Mouse (Mus musculus) liver, embryonic 11.5 days (tissue): Measurements from ENCODE around the gene Nip7. TPM values are rescaled to one million over a fixed set of nuclear protein-coding genes. Genes with fewer than 3 reads are reported as not detected.

Source experiments
- ATAC-seq: fragments of 200-750 bp; cut with Nextera tagmentation; replicated peaks from 2 replicates; pipeline ENCODE4 v1.8.0; 2017; ENCODE audit warnings: moderate number of reproducible peaks, mild to moderate bottlenecking, moderate TSS enrichment, moderate library complexity; ENCODE audit not compliant: low FRiP score
- DNase-seq: peaks from one replicate; pipeline ENCODE4 v3.0.0-alpha.2; 2017; ENCODE audit warnings: low spot score
- H3K27ac ChIP-seq: fragments of 300-500 bp; sonication (generic); 2 replicates; pipeline ENCODE4 v1.5.1; 2014; ENCODE audit warnings: mild to moderate bottlenecking, low read depth, low read length, control low read depth
- H3K27me3 ChIP-seq: fragments of 300-500 bp; sonication (generic); replicated peaks from 2 replicates; pipeline ENCODE4 v1.6.1; 2014; ENCODE audit warnings: low read length, mixed read lengths; ENCODE audit not compliant: control insufficient read depth, insufficient read depth
- H3K36me3 ChIP-seq: fragments of 300-500 bp; sonication (generic); 2 replicates; pipeline ENCODE4 v1.6.1; 2014; ENCODE audit warnings: mild to moderate bottlenecking, low read length, moderate library complexity, mixed read lengths; ENCODE audit not compliant: control insufficient read depth, insufficient read depth
- H3K4me1 ChIP-seq: fragments of 300-500 bp; sonication (generic); replicated peaks from 2 replicates; pipeline ENCODE4 v1.6.1; 2014; ENCODE audit warnings: low read length, mixed read lengths; ENCODE audit not compliant: control insufficient read depth, insufficient read depth
- H3K4me2 ChIP-seq: fragments of 300-500 bp; sonication (generic); 2 replicates; pipeline ENCODE4 v1.6.1; 2014; ENCODE audit warnings: mild to moderate bottlenecking, control low read depth, moderate library complexity
- H3K4me3 ChIP-seq: fragments of 300-500 bp; sonication (generic); 2 replicates; pipeline ENCODE4 v1.5.1; 2014; ENCODE audit warnings: low read depth, low read length, control low read depth
- H3K9ac ChIP-seq: fragments of 300-500 bp; sonication (generic); 2 replicates; pipeline ENCODE4 v1.6.1; 2014; ENCODE audit warnings: low read depth, low read length, control low read depth
- H3K9me3 ChIP-seq: fragments of 300-500 bp; sonication (generic); 2 replicates; pipeline ENCODE4 v1.6.1; 2016; ENCODE audit warnings: low read length, inconsistent platforms, mixed read lengths; ENCODE audit not compliant: control insufficient read depth
- WGBS: fragments of 180-500 bp; shearing (Covaris S2); extraction: QIAGEN DNeasy Blood & Tissue Kit; methylation state at CpG from one replicate; pipeline ENCODE4 v1.1.7; 2014; 5-methylcytosine and 5-hydroxymethylcytosine counted together
- polyA plus RNA-seq: library from polyadenylated mRNA; unstranded; fragments of >200 nt; fragmentation: Nextera tagmentation; extraction: Ambion mirVana; gene quantifications from 2 replicates; pipeline ENCODE4 v1.2.1, GENCODE M21; 2014

The Nip7 gene
- 131 and 132 TPM in 2 replicates for polyA plus RNA-seq

DNA sequence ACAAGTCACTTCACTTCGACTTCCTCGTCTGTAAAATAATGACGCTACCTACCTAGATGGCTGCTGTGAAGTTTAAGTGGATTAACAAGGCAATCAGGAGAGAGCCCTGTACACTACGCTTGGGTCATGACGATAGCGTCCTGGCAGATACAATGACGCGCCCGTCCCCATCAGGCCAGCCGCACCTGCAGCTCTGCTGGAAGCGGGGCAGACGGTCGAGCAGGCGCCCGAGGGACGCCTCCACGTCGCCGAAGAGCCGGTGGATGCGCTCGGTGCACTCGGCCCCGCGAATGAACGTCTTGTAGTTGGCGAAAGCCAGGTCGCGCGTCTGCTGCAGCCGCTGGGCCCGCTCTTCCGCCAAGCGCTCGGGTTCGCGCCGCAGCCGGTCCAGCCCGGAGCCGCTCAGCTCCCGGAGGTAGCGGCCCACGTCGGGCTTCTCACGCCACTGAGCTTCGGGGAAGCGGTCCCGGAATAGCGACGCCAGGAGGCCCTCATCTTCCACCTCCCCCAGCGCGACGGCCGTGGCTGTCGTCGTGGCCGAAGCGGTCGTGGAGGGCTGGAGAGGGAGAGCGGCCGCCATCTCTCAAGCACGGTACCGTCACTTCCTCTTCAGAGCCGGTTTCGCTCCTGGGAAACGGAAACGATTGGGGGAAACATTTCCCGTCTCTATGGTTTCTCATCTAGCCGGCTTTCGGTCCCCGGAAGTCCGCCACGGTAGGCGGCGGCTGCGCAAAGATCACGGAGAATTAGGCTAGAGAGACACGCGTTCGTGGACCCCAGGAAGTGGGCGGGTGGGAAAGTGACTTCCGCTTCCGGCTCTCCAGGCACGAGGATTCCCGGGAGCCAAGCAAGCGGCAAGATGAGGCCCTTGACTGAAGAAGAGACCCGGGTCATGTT, at the start of gene Nip7, which contains the start of gene Cog8:
Gene Nip7, plus strand, starts transcription at position 802 of the 897 bp plus-strand sequence.
Gene Cog8, minus strand, starts transcription at position 614 of the 897 bp plus-strand sequence.
- Histone ChIP-seq H3K4me3 (peak within 1 kb of the TSS; percentile 98), H3K4me2 (peak within 1 kb of the TSS; percentile 92), H3K27me3 (no peaks in the 10 kb centered on the region), H3K4me1 (peaks cover 11% of the 10 kb centered on the region), H3K36me3 (peaks cover 38% of the 10 kb centered on the region), H3K9ac (peak within 1 kb of the TSS; percentile 93), H3K9me3 (no peaks in the 10 kb centered on the region), H3K27ac (peak within 1 kb of the TSS; percentile 69)
- peak; percentile 91 for ATAC-seq
- WGBS = under 1% methylated on average over 88 of the region's 88 CpGs
- peak; percentile 93 for DNase-seq

DNA sequence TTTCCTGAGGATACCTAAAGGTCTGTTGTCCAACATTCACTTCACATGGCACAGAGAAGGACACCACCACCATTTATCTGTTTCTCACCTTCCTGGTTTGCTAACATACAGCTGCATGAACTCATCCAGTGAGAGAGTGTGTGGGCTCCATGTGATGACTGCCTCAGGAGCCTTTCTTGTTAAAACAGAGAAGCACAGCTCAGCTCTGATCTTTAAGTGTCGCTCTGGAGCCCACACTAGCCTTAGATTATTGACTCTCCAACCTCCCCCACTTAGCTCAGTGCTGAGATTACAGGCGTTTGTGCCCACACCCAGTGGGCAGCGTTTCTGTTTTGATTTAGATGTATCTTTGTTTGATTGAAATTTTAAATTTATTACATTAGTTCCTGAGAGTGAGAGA, 48.9 kb upstream of the Nip7 start:
- no peak overlapping the region for H3K9ac ChIP-seq
- H3K4me1 ChIP-seq = no peaks in the 10 kb centered on the region
- DNase-seq = no peak
- no peaks in the 10 kb centered on the region; the same call in 1 of the 2 replicates for H3K36me3 ChIP-seq
- H3K4me2 ChIP-seq = no peak overlapping the region
- no peak overlapping the region for H3K4me3 ChIP-seq
- ATAC-seq = no peak
- WGBS = 82% methylated on average over 3 of the region's 3 CpGs
- H3K27me3 ChIP-seq = no peaks in the 10 kb centered on the region
- no peak overlapping the region for H3K27ac ChIP-seq
- no peaks in the 10 kb centered on the region for H3K9me3 ChIP-seq

DNA sequence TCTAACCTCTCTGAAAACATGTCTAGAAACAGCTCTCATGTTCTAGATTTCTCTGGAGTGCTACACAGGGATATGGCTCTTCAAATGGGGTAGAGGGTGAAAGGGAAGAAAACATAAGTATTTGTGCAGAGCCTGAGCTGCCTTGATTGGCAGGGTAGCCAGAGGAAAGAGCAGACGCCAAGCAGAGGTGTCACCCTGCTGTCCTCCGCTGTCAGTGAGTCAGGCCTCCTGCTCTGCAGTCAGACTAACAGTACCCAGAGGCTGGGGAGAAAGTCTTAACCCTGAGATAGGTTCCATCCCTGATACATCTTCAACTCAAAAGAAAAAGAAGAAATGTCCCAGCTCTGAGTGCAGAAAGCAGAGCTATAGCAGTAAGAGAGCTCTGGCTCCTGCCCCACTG, 44.0 kb upstream of the Nip7 start:
- no peaks in the 10 kb centered on the region for H3K9me3 ChIP-seq
- no peaks in the 10 kb centered on the region for H3K36me3 ChIP-seq
- H3K4me3 ChIP-seq = no peak overlapping the region
- H3K27me3 ChIP-seq = no peaks in the 10 kb centered on the region
- 77% methylated on average over 2 of the region's 2 CpGs for WGBS
- DNase-seq = no peak
- H3K4me1 ChIP-seq = no peaks in the 10 kb centered on the region
- ATAC-seq = no peak
- H3K27ac ChIP-seq = no peak overlapping the region
- no peak overlapping the region for H3K9ac ChIP-seq
- no peak overlapping the region for H3K4me2 ChIP-seq

DNA sequence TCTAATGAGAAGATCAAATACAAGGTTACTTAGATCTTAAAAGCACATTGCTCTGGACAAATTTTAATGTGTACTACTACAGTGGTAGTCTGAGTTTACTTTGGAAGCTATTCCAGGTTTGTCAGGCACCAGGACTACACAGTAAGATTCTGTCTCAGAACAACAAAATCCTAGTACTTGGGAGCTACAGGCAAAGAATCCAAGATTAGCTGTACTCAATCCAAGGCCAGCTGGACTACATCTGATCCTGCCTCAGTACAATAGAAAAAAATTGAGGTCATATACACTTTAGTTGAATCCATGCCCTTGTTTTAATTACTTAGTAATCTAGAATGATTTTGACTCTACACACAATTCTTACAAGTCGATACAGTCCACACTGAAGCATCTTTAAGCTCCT, 41.8 kb upstream of the Nip7 start:
- Histone ChIP-seq H3K27ac (no peak overlapping the region), H3K9me3 (no peaks in the 10 kb centered on the region), H3K27me3 (no peaks in the 10 kb centered on the region), H3K4me2 (no peak overlapping the region), H3K9ac (no peak overlapping the region), H3K4me3 (no peak overlapping the region), H3K4me1 (no peaks in the 10 kb centered on the region), H3K36me3 (no peaks in the 10 kb centered on the region)
- 87% methylated on average over 1 of the region's 1 CpGs for WGBS
- ATAC-seq = no peak
- DNase-seq = no peak

DNA sequence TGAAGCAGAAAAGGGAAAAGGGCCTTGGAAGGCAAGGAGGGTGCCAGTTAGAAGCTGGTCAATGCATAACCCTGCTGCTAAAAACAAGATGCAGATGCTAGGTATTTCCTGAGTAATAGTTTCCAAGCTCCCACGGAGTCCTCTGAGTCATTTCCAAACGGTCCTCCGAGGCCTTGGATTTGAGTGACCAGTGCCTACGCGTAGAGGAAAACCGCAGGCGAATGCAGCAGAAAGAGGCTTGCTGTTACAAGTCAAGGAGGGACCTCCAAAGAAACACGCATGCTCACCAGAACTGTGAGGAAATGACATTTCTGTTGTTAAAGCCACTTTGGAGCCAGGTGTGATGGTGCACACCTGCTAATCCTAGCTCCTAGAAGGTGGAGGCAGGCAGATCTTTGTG, 33.2 kb upstream of the Nip7 start:
- Histone ChIP-seq H3K27ac (no peak overlapping the region), H3K4me2 (no peak overlapping the region), H3K4me1 (peaks cover 4% of the 10 kb centered on the region; the same call in 1 of the 2 replicates), H3K4me3 (no peak overlapping the region), H3K9me3 (no peaks in the 10 kb centered on the region), H3K9ac (no peak overlapping the region), H3K27me3 (no peaks in the 10 kb centered on the region), H3K36me3 (no peaks in the 10 kb centered on the region)
- DNase-seq = no peak
- 87% methylated on average over 8 of the region's 8 CpGs for WGBS
- no peak for ATAC-seq

DNA sequence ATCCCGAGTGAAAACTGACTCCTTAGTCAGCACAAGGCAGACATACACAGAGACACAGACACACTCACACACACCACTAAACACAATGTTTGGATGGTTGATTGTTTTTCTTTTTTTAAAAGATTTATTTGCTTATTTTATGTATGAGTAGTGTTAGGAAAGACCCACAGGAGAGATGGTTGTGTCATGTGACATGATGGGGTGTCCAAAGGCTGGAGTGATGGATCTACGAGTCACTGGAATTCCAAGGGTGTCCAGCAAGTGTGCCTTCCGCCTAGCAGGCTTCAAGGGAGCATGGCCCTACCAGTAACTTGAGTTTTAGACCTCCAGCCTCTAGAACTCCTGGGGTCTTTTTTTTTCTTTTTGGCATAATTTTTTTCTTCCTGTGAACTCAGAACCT, 27.4 kb upstream of the Nip7 start:
- no peak overlapping the region for H3K4me2 ChIP-seq
- WGBS = 78% methylated on average over 3 of the region's 3 CpGs
- no peak overlapping the region for H3K4me3 ChIP-seq
- H3K9ac ChIP-seq = no peak overlapping the region
- no peak overlapping the region for H3K27ac ChIP-seq
- DNase-seq = no peak
- no peaks in the 10 kb centered on the region for H3K36me3 ChIP-seq
- peaks cover 27% of the 10 kb centered on the region for H3K4me1 ChIP-seq
- no peak for ATAC-seq
- H3K27me3 ChIP-seq = no peaks in the 10 kb centered on the region
- H3K9me3 ChIP-seq = no peaks in the 10 kb centered on the region

DNA sequence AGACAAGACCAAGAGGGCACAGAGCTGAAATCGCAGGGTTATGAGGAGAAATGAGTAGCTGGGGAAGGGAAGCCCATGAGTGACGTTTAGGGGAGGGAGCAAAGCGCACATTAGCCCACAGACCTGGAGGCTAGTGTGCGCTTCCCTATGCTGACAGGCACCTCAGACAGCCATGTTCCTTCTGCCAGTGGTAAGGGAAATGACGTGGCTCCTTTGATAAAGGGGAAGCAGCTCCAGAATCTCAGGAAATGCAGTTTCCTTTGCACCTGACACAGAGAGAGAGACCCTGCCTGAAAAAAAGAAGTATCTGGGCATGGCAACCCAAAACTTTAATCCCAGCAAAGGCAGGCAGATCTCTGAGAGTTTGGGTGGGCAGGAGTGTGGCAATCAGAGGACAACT, 26.6 kb upstream of the Nip7 start:
- Histone ChIP-seq H3K4me3 (no peak overlapping the region), H3K36me3 (no peaks in the 10 kb centered on the region), H3K27me3 (no peaks in the 10 kb centered on the region), H3K4me2 (no peak overlapping the region), H3K4me1 (peaks cover 27% of the 10 kb centered on the region), H3K27ac (no peak overlapping the region), H3K9me3 (no peaks in the 10 kb centered on the region), H3K9ac (no peak overlapping the region)
- 57% methylated on average over 5 of the region's 5 CpGs for WGBS
- ATAC-seq = no peak
- DNase-seq = no peak

DNA sequence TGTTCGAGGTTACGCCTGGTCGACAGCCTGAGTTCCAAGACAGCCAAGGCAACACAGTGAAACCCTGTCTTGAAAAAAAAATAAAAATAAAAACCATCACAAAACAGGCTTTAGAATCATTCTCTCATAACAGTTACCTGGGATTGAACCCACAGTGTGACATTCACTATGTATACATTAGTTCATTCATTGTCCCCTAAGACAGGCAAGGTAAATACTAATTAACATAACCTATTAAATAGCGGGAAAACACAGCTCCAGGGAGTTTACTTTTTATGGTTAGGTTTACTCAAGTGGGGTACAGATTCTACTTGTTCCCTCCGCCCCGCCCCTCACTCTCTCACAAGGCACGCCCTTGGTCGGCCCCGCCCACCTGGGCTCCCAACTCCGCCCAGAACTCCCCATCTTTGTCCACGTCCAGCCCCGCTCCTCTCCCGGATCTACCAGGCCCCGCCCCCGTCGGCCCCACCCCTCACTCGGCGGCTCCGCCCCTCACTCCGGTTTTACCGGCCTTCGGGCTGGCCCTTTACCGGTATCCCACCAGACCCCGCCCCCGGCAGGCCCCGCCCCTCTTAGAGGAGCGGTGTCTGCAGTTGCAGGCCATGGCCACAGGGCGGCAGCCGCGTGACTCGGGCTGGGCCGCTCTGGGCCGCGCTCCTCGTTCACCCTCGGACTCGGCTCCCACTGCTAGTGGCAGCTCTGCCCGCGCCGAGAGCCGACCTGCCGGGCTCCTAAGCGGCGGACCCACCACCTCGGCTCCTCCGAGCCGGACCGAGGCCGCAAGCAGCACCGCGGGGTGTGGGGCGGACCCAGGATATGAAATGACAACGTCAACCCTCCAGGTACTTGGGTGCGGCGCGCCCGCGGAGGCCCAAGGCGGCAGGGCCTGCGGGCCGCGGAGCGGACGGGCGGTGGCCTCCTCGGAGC, 25.8 kb upstream of the Nip7 start, which contains the start of gene Vps4a:
Gene Vps4a, plus strand, starts transcription at position 573 of the 927 bp plus-strand sequence.
- no peaks in the 10 kb centered on the region for H3K27me3 ChIP-seq
- ATAC-seq = peak; percentile 95
- peak within 1 kb of the TSS; percentile 89 for H3K4me3 ChIP-seq
- H3K4me2 ChIP-seq = peak within 1 kb of the TSS; percentile 78
- WGBS = 4% methylated on average over 66 of the region's 66 CpGs
- H3K4me1 ChIP-seq = peaks cover 27% of the 10 kb centered on the region
- peak; percentile 98 for DNase-seq
- H3K9ac ChIP-seq = peak within 1 kb of the TSS; percentile 92
- H3K36me3 ChIP-seq = no peaks in the 10 kb centered on the region
- H3K9me3 ChIP-seq = no peaks in the 10 kb centered on the region
- peak within 1 kb of the TSS; percentile 75 for H3K27ac ChIP-seq
